Mouse (Mus musculus) skeletal muscle tissue, adult 2 months (tissue): ENCODE measurements around the gene Gstp1.
"Not testable (repeated sequence)": the region's sequence is repeated elsewhere in the genome, so short reads cannot be mapped to it uniquely, and the experiment has no call there.

Source experiments
- DNase-seq: peaks from one replicate; pipeline ENCODE4 v3.0.0-alpha.2; 2012; ENCODE audit warnings: low read depth, low spot score

Gene Gstp1

GRCm38 (mm10) chr19:4037788-4038232 is at the start of gene Gstp1:
Gene Gstp1 (minus strand): TSS chr19:4037985.
- peak; percentile 89 for DNase-seq

GRCm38 (mm10) chr19:4087090-4087489 is 49.3 kb upstream of the Gstp1 start:
- DNase-seq = no peak

- DNase-seq = no peak
Measured at GRCm38 (mm10) chr19:4086156-4086555, 48.4 kb upstream of the Gstp1 start.

GRCm38 (mm10) chr19:4084984-4085383 is 47.2 kb upstream of the Gstp1 start:
- DNase-seq = no peak

GRCm38 (mm10) chr19:4083826-4084225 is 46.0 kb upstream of the Gstp1 start:
- no peak for DNase-seq

- no peak for DNase-seq
Measured at GRCm38 (mm10) chr19:4083316-4083715, 45.5 kb upstream of the Gstp1 start.

GRCm38 (mm10) chr19:4082219-4082965 is 44.6 kb upstream of the Gstp1 start:
- no peak for DNase-seq

- DNase-seq = no peak
Measured at GRCm38 (mm10) chr19:4081394-4081793, 43.6 kb upstream of the Gstp1 start, which contains the start of gene Cabp2. Gene Cabp2 (plus strand): TSS chr19:4081578.

GRCm38 (mm10) chr19:4080511-4081009 is 42.8 kb upstream of the Gstp1 start:
- DNase-seq = no peak

- no peak for DNase-seq
Measured at GRCm38 (mm10) chr19:4079594-4079993, 41.8 kb upstream of the Gstp1 start.

GRCm38 (mm10) chr19:4075531-4075930 is 37.7 kb upstream of the Gstp1 start:
- DNase-seq = no peak

- DNase-seq = no peak
Measured at GRCm38 (mm10) chr19:4072706-4073424, 35.1 kb upstream of the Gstp1 start.

- DNase-seq = no peak
Measured at GRCm38 (mm10) chr19:4071406-4071805, 33.6 kb upstream of the Gstp1 start.

GRCm38 (mm10) chr19:4070756-4071155 is 33.0 kb upstream of the Gstp1 start:
- no peak for DNase-seq

- DNase-seq = no peak
Measured at GRCm38 (mm10) chr19:4070311-4070710, 32.5 kb upstream of the Gstp1 start.

- DNase-seq = no peak
Measured at GRCm38 (mm10) chr19:4068717-4069410, 31.1 kb upstream of the Gstp1 start.

GRCm38 (mm10) chr19:4068242-4068641 is 30.5 kb upstream of the Gstp1 start:
- DNase-seq = not testable (repeated sequence)

GRCm38 (mm10) chr19:4066877-4067276 is 29.1 kb upstream of the Gstp1 start:
- no peak for DNase-seq

GRCm38 (mm10) chr19:4066280-4066679 is 28.5 kb upstream of the Gstp1 start:
- DNase-seq = no peak

- DNase-seq = not testable (repeated sequence)
Measured at GRCm38 (mm10) chr19:4064501-4064900, 26.7 kb upstream of the Gstp1 start.

GRCm38 (mm10) chr19:4063357-4063756 is 25.6 kb upstream of the Gstp1 start:
- DNase-seq = not testable (repeated sequence)

GRCm38 (mm10) chr19:4060899-4061465 is 23.2 kb upstream of the Gstp1 start:
- no peak for DNase-seq
